Mouse (Mus musculus): ENCODE data around the gene St6galnac5. TPM values are rescaled to one million over a fixed set of nuclear protein-coding genes. Genes with fewer than 3 reads are reported as not detected.

St6galnac5 gene
- polyA plus RNA-seq, 1 experiment from 2014 or later = 0.77 TPM

GRCm38 (mm10) chr3:152950299-152950698 is 31.7 kb downstream of the St6galnac5 start:
- no peak overlapping the region for H3K9ac ChIP-seq
- H3K4me2 ChIP-seq = no peak overlapping the region
- WGBS = 75% methylated on average over 5 of the region's 5 CpGs
- H3K36me3 ChIP-seq = no peaks in the 10 kb centered on the region
- H3K27me3 ChIP-seq (replicated peaks) = no peaks in the 10 kb centered on the region
- H3K27ac ChIP-seq (ENCODE audit: poor library complexity, severe bottlenecking) = no peak overlapping the region
- H3K4me3 ChIP-seq = no peak overlapping the region
- no peaks in the 10 kb centered on the region for H3K4me1 ChIP-seq (replicated peaks)
- no peak for ATAC-seq (ENCODE audit: insufficient number of reproducible peaks, low FRiP score)
- H3K9me3 ChIP-seq (replicated peaks) = peaks cover 7% of the 10 kb centered on the region; the same call in 1 of the 2 replicates

GRCm38 (mm10) chr3:152949233-152949777 is 32.7 kb downstream of the St6galnac5 start:
- Histone ChIP-seq H3K4me3 (no peak overlapping the region), H3K9me3 (replicated peaks) (peaks cover 7% of the 10 kb centered on the region; the same call in 1 of the 2 replicates), H3K4me1 (replicated peaks) (no peaks in the 10 kb centered on the region), H3K27me3 (replicated peaks) (no peaks in the 10 kb centered on the region), H3K36me3 (no peaks in the 10 kb centered on the region), H3K27ac (ENCODE audit: poor library complexity, severe bottlenecking) (no peak overlapping the region), H3K9ac (no peak overlapping the region), H3K4me2 (no peak overlapping the region)
- no peak for ATAC-seq (ENCODE audit: insufficient number of reproducible peaks, low FRiP score)
- 87% methylated on average over 15 of the region's 15 CpGs for WGBS

DNA sequence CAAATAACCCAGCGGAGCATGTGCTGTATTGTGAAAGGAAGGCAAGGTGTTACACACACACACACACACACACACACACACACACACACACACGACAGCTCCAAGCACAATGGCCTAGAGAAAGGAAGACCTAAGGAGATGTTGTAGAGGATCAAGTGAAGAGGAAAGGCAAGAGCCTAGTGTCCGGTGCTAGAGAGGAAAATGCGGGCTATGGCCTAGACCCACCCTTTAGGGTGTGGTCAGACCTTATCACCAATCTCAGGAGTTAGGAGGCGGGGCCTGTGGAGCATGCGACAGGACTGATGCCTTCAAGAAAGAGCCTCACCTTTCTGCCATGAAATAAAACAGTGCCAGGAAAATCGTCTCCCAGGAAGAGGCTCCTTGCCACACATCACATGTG is 33.5 kb downstream of the St6galnac5 start:
- ATAC-seq (ENCODE audit: insufficient number of reproducible peaks, low FRiP score) = no peak
- Histone ChIP-seq H3K9me3 (replicated peaks) (peaks cover 7% of the 10 kb centered on the region; the same call in 1 of the 2 replicates), H3K27ac (ENCODE audit: poor library complexity, severe bottlenecking) (no peak overlapping the region)

DNA sequence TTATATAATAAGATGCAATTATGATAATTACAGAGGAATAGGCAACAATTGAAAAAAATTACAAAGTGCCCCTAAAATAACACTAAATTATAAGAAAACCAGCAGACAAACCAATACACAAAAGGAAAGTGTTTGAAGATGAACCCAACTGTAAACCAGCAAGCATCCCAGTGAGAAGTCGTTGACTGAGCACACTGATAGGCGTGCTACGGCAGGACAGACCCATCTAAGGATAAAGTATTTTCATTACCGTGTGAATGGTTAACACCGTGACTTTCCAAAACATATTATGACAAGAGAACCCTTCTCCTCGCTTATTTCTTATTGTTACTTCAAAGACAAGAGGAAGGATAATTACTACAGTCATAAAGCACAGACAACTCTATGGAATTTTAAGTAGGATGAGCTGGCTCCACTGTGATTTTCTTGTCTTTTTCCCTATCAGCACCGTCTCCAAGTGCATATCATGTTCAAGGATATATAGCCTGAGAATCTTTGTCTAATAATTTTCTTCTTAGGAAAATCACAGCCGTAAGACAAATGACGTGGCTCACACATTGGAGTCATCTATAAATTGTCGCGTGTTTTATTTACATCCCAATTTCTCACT is 34.9 kb downstream of the St6galnac5 start:
- Histone ChIP-seq H3K27me3 (replicated peaks) (no peaks in the 10 kb centered on the region), H3K27ac (ENCODE audit: poor library complexity, severe bottlenecking) (no peak overlapping the region), H3K4me1 (replicated peaks) (no peaks in the 10 kb centered on the region), H3K4me3 (no peak overlapping the region), H3K9me3 (replicated peaks) (peaks cover 7% of the 10 kb centered on the region; the same call in 1 of the 2 replicates), H3K36me3 (no peaks in the 10 kb centered on the region), H3K4me2 (no peak overlapping the region), H3K9ac (no peak overlapping the region)
- 83% methylated on average over 11 of the region's 11 CpGs for WGBS
- no peak for ATAC-seq (ENCODE audit: insufficient number of reproducible peaks, low FRiP score)

More for the DNA sequence above, 33.5 kb downstream of the St6galnac5 start:
- 76% methylated on average over 7 of the region's 7 CpGs for WGBS
- Histone ChIP-seq H3K27me3 (replicated peaks) (no peaks in the 10 kb centered on the region), H3K36me3 (no peaks in the 10 kb centered on the region), H3K4me2 (no peak overlapping the region), H3K4me3 (no peak overlapping the region), H3K4me1 (replicated peaks) (no peaks in the 10 kb centered on the region), H3K9ac (no peak overlapping the region)

DNA sequence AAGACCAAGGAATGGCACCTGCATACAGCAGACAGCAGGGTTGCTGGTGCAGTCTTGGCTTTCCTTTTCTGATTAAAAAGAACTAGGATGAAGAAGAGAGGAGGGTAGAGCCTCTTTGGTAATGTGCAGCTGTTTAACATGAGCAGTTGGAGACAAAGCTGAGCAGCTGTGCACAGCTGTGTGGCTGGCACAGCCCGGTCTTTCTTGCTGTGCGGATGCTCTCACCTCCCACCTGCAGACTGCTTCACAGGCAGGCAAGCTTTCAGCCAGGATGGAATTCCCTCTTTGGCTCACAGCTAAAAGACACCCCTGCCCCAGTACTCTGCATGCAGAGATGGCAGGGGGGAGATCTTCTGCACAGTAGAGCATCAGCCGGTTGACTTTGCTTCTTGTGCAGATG is 37.3 kb downstream of the St6galnac5 start:
- H3K4me2 ChIP-seq = no peak overlapping the region
- no peaks in the 10 kb centered on the region for H3K27me3 ChIP-seq (replicated peaks)
- H3K9me3 ChIP-seq (replicated peaks) = no peaks in the 10 kb centered on the region
- no peak overlapping the region for H3K9ac ChIP-seq
- 87% methylated on average over 3 of the region's 3 CpGs for WGBS
- no peaks in the 10 kb centered on the region for H3K36me3 ChIP-seq
- no peak for ATAC-seq (ENCODE audit: insufficient number of reproducible peaks, low FRiP score)
- H3K4me1 ChIP-seq (replicated peaks) = no peaks in the 10 kb centered on the region
- no peak overlapping the region for H3K4me3 ChIP-seq
- H3K27ac ChIP-seq (ENCODE audit: poor library complexity, severe bottlenecking) = no peak overlapping the region

DNA sequence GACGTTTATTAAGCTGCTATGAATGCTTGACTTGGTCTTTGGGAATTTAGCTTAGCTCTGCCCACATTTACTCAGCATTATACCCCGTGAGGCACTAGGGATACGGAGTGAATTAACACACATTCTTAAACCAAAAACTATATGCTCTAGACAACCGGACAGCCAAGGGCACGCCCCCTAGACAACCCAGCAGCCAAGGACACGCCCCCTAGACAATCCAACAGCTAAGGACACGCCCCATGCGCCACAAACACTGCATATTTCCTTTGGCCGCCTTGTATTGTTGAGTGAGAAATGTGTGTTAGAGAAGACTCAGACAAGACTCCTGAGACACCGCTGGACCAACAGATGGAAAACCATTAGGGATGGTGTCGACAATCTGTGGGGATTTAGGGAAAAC is 39.1 kb downstream of the St6galnac5 start:
- no peaks in the 10 kb centered on the region for H3K36me3 ChIP-seq
- H3K4me3 ChIP-seq = no peak overlapping the region
- 74% methylated on average over 11 of the region's 11 CpGs for WGBS
- H3K4me2 ChIP-seq = no peak overlapping the region
- no peaks in the 10 kb centered on the region for H3K27me3 ChIP-seq (replicated peaks)
- ATAC-seq (ENCODE audit: insufficient number of reproducible peaks, low FRiP score) = no peak
- H3K9me3 ChIP-seq (replicated peaks) = no peaks in the 10 kb centered on the region
- no peak overlapping the region for H3K27ac ChIP-seq (ENCODE audit: poor library complexity, severe bottlenecking)
- H3K4me1 ChIP-seq (replicated peaks) = no peaks in the 10 kb centered on the region
- H3K9ac ChIP-seq = no peak overlapping the region

GRCm38 (mm10) chr3:152941671-152942070 is 40.4 kb downstream of the St6galnac5 start:
- no peaks in the 10 kb centered on the region for H3K4me1 ChIP-seq (replicated peaks)
- H3K36me3 ChIP-seq = no peaks in the 10 kb centered on the region
- no peak overlapping the region for H3K4me3 ChIP-seq
- no peak overlapping the region for H3K9ac ChIP-seq
- H3K9me3 ChIP-seq (replicated peaks) = no peaks in the 10 kb centered on the region
- no peaks in the 10 kb centered on the region for H3K27me3 ChIP-seq (replicated peaks)
- ATAC-seq (ENCODE audit: insufficient number of reproducible peaks, low FRiP score) = no peak
- 71% methylated on average over 5 of the region's 5 CpGs for WGBS
- no peak overlapping the region for H3K27ac ChIP-seq (ENCODE audit: poor library complexity, severe bottlenecking)
- no peak overlapping the region for H3K4me2 ChIP-seq

GRCm38 (mm10) chr3:152936313-152936712 is 45.7 kb downstream of the St6galnac5 start:
- no peaks in the 10 kb centered on the region for H3K27me3 ChIP-seq (replicated peaks)
- no peaks in the 10 kb centered on the region for H3K4me1 ChIP-seq (replicated peaks)
- no peak for ATAC-seq (ENCODE audit: insufficient number of reproducible peaks, low FRiP score)
- no peak overlapping the region for H3K4me2 ChIP-seq
- no peaks in the 10 kb centered on the region for H3K9me3 ChIP-seq (replicated peaks)
- no peaks in the 10 kb centered on the region for H3K36me3 ChIP-seq
- H3K4me3 ChIP-seq = no peak overlapping the region
- H3K27ac ChIP-seq (ENCODE audit: poor library complexity, severe bottlenecking) = no peak overlapping the region
- 82% methylated on average over 3 of the region's 3 CpGs for WGBS
- no peak overlapping the region for H3K9ac ChIP-seq

DNA sequence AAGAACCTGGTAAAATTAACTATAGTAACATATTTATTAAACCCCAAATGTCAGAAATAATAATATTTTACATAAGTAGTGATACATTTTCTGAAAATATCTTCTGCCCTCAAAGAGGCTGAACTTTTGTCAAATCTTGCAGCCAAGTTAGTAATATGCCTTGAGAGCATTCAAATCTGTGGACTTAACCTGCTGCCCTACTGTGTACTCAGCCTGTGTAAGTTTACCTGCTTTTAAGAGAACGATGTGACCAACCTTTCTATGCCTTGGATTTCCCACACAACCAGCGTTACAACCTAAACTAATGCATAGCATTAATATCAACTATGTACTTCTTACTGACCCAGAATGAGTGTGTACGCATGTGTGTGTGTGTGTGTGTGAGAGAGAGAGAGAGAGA is 48.3 kb downstream of the St6galnac5 start:
- no peaks in the 10 kb centered on the region for H3K27me3 ChIP-seq (replicated peaks)
- H3K36me3 ChIP-seq = no peaks in the 10 kb centered on the region
- no peak overlapping the region for H3K27ac ChIP-seq (ENCODE audit: poor library complexity, severe bottlenecking)
- H3K4me3 ChIP-seq = no peak overlapping the region
- WGBS = 93% methylated on average over 3 of the region's 3 CpGs
- ATAC-seq (ENCODE audit: insufficient number of reproducible peaks, low FRiP score) = no peak
- H3K4me2 ChIP-seq = no peak overlapping the region
- H3K9me3 ChIP-seq (replicated peaks) = no peaks in the 10 kb centered on the region
- no peak overlapping the region for H3K9ac ChIP-seq
- H3K4me1 ChIP-seq (replicated peaks) = 0 out of 2 replicates have a peak, but pooled peaks cover 3% of the 10 kb centered on the region

DNA sequence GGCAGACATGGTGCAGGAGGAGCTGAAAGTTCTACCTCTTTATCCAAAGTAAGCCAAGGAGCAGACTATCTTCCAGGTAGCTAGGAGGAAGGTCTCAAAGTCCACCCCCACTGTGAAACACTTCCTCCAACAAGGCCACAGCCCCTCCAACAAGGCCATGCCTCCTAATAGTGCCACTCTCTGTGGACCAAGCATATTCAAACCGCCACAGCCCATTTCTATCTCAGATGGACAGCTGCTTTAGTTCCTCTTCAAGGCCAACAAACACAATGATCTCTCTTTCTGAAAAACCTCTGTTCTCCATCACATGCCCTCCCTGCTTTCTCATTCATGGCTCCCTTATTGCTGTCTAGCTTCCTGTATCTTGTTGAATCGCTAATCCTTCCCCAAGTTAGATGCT is 49.5 kb downstream of the St6galnac5 start:
- Histone ChIP-seq H3K4me2 (no peak overlapping the region), H3K9ac (no peak overlapping the region), H3K4me1 (replicated peaks) (peaks cover 10% of the 10 kb centered on the region; the same call in 1 of the 2 replicates), H3K27me3 (replicated peaks) (no peaks in the 10 kb centered on the region), H3K27ac (ENCODE audit: poor library complexity, severe bottlenecking) (no peak overlapping the region), H3K4me3 (no peak overlapping the region), H3K9me3 (replicated peaks) (no peaks in the 10 kb centered on the region), H3K36me3 (no peaks in the 10 kb centered on the region)
- WGBS = 84% methylated on average over 2 of the region's 2 CpGs
- no peak for ATAC-seq (ENCODE audit: insufficient number of reproducible peaks, low FRiP score)

DNA sequence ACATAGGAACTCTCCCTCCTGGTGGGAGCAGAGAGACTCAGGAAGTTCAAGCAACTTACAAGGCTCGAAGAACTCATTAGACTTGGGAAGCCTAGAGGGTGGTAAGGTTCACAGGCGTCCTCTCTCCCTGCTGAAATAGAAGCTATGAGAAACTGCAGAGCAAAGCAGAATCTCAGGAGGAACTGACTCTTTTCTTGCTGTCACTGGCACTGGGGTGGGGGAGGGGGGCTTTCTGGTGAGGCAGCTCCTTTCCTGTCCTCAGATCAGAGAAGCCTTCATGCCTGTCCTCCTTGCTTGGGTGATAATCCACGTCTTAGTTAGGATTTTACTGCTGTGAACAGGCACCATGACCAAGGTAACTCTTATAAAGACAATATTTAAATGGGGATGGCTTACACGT is 50.0 kb downstream of the St6galnac5 start:
- Histone ChIP-seq H3K4me1 (replicated peaks) (peaks cover 10% of the 10 kb centered on the region; the same call in 1 of the 2 replicates), H3K4me3 (no peak overlapping the region), H3K36me3 (no peaks in the 10 kb centered on the region), H3K27me3 (replicated peaks) (no peaks in the 10 kb centered on the region), H3K27ac (ENCODE audit: poor library complexity, severe bottlenecking) (no peak overlapping the region), H3K9ac (no peak overlapping the region), H3K4me2 (no peak overlapping the region), H3K9me3 (replicated peaks) (no peaks in the 10 kb centered on the region)
- no peak for ATAC-seq (ENCODE audit: insufficient number of reproducible peaks, low FRiP score)
- WGBS = 69% methylated on average over 4 of the region's 4 CpGs

GRCm38 (mm10) chr3:152931354-152931753 is 50.7 kb downstream of the St6galnac5 start:
- Histone ChIP-seq H3K9me3 (replicated peaks) (no peaks in the 10 kb centered on the region), H3K4me2 (no peak overlapping the region), H3K4me1 (replicated peaks) (peaks cover 10% of the 10 kb centered on the region; the same call in 1 of the 2 replicates), H3K27me3 (replicated peaks) (no peaks in the 10 kb centered on the region), H3K9ac (no peak overlapping the region), H3K4me3 (no peak overlapping the region), H3K36me3 (no peaks in the 10 kb centered on the region), H3K27ac (ENCODE audit: poor library complexity, severe bottlenecking) (no peak overlapping the region)
- no peak for ATAC-seq (ENCODE audit: insufficient number of reproducible peaks, low FRiP score)
- 84% methylated on average over 3 of the region's 3 CpGs for WGBS
